Mouse (Mus musculus) R1 (cell line): ENCODE measurements at regions not wholly inside any gene's neighbourhood (a gene's known extent, or its start where the extent isn't known, plus 50 kb on each side); places are given as distances from the start of the nearest gene placed in this dataset.

Experiments
- DNase-seq: peaks from one replicate; pipeline ENCODE4 v3.0.0-alpha.2; 2018; ENCODE audit warnings: low read depth, low spot score

DNA sequence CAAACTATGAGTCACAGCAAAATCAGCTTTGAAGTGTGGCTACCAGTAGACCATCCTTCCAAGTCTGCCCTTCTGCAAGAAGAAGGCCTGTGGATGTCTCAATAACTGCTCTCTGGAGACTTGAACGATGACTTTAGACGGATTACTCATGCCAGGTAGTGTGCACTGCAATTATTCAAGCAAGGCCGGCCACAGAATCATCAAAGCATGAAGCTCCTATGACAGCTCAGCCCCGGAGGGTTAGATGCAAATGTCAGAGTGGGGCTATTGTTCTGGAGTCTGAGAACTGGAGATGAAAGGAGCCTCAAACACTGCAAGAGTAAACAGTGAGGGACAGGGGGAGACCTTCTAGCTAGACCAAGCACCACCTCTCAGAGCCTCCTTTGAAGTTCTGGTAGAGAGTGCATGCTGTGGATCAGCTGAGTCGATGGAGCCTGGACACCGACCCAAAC is 173.8 kb upstream of the Dmrta1 start:
- DNase-seq = no peak

DNA sequence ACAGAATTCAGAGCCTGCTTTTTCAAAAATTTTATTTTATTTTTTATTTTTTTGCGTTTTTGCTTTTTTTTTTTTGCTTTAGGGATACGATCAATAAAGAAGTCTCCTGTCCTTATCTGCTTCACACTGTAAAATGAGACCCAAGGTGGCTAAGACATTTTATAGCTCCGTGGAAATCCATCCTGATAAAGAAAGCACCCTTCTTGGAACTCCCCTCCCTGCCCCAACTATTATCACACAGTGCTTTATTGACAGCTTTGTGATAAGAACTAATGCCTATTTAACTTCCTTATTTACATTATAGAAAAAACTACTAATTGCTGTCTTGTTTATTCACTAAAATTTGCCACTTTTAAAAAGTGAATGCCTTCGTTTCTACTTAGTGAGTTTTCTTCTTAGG is 179.0 kb upstream of the Dmrta1 start:
- DNase-seq = no peak

DNA sequence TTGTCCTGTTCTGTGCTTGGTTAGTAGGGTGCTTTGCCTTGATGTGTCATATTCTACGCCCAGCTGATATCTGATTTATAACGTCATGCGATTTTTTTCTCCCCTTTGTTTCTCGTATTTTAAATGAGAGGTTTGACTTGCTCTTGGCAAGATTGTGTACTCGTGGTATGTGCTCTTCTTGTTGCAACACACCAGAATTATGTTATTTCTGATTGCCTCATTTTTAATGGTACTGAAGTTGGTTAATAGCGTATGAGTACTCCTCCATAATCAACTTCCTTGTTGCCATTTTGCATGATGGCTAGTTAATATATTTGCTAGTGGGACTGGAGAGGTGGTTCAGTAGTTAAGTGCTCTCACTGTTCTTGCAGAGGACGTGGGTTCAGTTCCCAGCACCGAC is 180.1 kb upstream of the Cdkn2b start:
- DNase-seq = no peak

DNA sequence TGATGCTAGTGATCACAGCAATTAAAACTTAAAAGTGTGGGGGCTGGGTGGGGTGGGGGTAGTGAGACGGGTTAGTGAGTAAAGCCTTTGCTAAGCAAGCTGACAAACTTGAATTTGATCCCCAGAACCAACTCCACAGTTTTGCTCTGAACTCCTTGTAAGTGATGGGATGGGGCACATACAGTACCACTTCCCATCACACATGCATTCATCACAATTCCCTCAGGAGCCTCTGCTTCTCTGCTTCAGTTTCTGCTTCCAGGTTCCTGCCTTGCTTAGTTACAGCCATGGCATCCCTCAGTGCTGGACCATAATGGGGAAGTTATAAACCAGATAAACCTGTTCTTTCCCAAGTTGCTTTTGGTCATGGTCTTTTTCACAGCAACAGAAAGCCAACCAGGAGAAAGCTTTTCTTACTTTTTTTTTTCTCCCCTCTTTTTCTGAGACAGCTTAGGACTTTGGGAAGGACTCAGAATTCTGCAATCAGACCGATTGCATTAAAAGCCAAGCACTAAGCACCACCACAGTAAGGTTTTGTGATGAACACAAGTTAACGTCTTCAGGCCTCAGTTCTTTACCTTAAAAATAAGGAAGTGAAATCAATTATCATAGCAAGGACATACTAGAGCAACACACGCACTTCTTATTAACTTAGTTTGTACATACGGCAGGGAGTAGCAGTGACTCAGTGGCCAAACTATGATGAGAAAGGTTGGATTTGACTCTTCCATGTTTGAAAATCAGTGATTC is 176.8 kb upstream of the Cdkn2b start:
- DNase-seq = no peak

DNA sequence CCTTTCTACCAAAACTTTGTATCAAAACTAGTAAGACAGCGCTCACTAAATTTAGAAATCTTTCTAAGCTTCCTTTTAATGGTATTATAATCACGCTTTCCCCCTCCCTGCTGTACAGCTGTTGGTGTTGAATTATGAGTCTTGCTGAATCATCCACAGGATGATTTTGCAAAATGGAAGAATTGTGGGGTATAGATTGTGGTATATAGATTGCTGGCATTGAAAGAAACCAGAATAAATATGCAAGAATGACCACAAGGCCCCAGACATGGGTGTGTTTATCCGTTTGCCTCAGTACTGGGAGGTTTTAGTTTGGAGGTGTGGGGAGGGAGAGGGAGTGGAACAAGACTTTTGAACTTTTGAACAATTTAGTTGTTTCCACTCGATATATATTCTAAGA is 176.1 kb upstream of the Cdkn2b start:
- DNase-seq = no peak

DNA sequence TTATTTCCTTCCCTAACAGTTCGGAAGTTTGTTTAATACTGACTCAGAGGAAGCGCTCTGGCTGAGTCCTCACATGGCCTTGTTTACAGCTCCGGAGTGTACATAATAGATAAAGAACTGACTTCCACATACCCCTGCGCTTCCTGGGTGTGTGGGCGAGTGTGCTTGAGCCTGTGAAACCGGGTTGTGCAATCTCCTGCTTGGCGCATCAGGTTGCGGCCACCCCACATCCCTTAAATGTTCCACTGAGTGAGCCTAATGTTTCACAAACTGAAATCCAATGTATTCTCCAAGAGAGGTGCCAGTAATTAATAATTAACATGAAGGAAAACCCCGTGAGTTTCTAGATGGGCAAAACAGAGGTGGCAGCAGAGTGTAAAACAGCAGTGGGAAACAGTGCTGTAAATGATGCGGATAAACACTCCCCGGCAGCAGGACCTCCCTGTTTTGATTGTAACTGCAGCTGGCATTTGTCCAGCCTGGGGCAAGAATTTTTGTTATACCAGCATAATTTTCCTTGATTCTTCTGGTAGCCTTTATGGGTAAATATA is 175.2 kb upstream of the Cdkn2b start:
- no peak for DNase-seq

DNA sequence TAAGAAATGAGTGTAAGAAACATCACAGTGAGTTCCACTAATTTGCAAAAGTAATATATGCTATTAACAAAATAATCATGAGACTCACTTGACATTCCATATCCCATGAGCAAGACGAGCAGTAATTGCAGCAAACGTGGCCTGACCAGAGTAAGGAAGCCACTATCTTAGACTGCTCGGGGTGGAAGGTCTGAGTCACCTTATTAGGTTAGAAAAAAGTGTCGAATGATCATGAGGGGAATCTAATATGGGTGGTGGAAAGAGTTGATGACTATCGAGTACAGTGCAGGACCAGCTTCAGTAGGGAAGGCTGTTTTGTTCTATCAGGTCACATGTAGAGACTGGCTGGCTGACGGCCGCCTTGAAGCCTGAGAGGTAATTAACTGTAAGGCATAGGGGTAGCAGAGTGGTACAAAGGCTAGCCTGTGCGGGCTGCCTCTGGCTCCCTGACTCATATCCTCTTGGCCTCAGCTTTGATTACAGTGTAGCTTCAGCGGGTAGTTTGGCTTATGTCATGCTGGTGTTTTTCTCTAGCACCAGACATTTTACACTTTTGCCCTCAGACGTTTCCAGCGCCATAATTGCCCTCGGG is 167.9 kb upstream of the Cdkn2b start:
- no peak for DNase-seq

DNA sequence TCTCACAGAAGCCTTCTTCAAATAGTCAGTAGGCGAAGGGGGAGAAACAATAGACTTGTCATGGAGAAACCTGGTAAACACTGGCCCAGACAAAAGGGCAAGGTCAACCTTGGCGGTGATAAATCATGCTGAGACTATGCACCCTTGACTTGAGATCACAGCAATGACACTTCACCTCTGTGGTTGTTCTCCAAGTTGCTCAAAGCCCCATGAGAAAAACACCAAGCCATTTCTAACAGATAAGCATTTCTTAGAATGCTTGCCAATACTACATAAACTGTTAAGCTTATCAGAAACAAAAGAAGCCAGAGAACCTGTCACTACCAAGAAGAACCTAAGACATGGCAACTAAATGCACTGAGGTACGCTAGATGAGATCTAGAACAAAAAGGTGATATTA is 165.0 kb upstream of the Cdkn2b start:
- DNase-seq = peak; percentile 9

DNA sequence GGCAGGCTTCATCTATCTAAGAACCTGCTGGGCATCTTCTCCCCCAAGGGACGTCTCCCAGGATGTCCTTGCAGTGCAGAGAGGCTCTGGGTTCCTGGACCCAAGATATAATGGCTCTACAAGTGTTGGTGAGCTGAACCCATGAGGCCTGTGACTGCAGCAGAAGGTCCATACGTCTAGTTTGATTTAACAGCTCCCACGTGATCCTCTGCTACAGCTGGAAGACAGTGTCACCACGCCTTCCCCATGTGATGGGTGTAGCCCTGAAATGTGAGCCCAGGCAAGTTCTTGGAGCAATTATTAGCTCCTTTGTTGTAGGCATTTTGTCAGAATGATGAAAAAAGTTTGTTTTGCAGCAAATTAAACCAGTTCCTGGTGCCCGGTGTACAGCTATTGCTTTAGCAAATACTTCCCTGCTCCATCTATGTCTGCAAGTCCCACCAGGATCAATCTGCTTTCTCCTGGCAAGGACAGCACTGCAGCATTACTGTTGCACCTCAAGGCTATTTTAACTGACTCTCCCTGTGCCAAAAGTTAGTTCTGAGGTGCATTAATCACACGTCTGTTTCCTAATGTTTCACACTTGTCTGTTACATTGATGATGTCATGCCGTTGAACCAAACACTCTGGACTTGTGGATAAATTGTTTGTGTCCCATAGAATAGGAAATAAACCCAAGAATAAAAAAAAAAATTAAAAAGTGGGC is 164.2 kb upstream of the Cdkn2b start:
- no peak for DNase-seq

DNA sequence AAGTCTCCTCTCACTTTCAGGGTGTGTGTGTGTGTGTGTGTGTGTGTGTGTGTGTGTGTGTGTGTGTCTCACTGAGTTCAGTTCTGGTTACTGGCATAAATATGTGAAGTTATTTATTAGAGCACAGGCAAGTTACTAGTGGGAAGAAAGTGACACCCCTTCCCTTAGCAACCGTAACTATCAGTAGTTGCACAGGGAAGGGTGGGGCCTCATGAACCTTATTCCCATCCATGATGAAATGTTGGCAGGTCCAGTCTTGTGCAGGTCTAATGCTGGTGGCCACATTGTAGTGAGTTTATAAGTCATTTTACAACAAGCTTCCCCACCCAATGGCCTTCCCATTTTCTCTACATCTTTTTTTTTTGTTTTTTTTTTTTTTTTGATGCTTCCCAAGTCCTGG is 160.6 kb upstream of the Cdkn2b start:
- DNase-seq = no peak

DNA sequence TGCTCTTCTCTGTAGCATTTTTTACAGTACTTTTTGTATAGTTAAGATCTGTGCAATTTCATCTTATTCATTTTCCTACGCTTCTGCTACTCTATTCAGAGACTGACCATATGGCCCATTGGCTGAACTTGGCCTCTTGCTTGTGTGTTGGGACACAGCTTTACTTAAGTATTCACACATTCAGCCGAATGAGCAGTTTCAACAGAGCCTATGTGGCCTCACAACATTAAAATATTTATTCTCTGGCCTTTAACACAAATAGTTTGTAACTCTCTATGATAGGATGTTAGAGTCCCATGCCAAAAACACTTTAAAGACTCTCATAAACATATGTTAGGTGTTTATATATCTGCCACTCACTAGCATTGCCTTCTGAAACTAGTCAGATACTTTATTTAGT is 159.9 kb upstream of the Cdkn2b start:
- DNase-seq = no peak

DNA sequence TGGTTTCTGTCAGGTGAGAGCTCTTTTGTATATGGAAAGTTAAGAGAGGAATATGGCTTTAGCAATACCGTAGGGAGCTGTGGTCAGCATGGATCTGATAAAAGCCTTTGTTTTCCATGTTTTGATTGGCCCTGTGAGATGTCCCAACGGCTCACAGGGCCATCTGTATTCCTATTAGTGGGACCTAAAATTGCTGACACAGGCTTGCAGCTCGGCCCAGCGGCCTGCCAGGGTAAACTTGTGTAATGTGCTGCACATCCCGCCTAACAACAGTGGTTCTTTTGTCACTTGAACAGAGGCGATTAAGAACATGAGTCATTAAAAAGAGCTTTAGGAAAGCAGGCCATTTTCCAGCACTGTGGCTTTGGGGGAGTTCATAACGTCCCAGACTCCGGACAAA is 159.0 kb upstream of the Cdkn2b start:
- no peak for DNase-seq

DNA sequence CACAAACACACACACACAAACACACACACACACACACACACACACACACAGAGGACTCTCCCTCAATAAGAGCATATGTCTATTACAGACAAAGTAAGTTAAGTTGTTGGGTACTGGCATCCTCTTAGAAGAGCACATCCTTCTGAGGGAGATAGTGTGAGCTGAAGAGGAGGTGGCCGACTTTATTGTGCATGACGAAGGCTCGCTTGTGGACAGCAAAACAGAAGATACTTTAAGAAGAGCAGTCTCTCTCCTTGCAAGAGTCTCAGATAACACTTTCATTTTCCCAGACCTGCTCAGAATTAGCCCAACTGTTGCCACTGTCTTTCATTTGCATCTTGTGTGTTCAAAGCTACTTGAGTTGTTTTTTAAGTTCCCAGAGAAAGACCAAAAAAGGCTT is 158.6 kb upstream of the Cdkn2b start:
- DNase-seq = no peak

DNA sequence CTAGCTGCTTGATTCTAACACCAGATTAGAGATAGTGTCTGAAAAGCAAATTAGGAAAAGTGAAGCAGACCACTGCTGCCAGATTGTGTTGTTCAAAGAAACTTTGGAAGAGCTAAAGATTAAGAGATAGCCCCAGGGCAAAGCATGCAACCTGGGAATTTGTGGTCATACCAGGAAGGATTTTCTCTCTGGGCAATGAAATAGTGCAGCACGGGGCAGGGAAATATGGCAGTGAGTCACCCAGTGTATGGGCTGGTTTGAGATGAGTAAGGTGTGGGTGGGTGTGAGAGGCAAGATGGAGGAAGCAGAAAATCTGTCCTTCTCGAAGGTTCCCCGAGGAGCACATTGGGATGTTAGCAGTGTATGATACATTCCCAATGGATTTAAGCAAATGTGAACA is 155.9 kb upstream of the Cdkn2b start:
- no peak for DNase-seq

DNA sequence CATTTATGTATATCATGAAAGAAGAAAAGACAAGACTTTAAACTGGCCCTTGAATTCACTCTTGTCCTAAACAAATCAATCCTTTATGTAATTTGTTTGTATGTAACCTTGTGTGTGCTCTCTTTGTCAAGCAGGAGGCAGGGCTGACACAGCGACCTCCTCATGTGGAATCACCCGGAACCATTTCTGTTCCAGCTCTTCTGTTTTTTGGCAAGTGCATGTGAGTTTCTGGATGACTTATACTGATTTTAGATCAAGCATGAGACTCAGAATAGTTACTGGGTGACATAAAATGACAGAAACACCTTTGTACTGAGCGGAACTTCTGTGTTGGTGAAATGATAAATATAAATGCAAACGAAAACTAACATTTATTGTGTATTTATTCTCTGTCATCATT is 152.3 kb upstream of the Cdkn2b start:
- no peak for DNase-seq

DNA sequence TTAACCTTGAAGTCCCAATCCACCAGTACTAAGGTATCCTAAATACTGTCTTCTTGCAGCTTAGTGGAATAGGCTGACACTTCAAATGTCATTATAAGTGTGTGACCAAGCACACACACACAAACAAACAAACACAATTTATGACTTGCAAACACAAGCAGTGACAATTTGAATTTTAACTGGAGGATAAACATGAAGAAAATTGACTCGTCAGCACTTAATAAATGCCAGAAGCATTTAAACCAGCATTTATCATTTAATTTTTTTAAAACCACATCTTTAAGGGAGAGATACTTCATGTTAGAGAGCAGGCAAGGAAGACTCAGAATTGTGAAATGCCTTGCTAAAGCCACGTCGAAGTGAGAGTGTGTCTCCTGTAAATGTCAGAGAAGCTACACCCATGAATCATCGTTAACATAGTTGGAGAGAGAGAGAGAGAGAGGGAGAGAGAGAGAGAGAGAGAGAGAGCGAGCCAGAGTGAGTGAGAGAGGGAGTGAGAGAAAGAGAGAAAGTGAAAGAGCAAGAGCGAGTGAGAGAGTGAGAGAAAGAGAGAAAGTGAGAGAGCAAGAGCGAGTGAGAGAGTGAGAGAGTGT is 149.4 kb upstream of the Cdkn2b start:
- DNase-seq = no peak

DNA sequence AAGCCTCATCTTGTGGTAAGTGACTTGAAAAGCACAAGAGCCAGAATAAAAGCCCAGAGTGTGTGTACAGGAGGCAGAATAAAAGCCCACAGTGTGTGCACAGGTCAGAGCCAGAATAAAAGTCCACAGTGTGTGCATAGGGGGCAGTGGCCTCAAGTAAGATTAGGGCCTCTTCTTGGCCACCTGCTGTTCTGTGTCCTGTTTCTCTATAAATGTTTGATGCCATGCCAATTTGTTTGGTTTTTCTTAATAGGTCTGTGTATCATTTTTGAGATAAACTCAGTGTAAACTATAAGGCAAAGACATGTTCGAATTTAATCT is 148.5 kb upstream of the Cdkn2b start:
- no peak for DNase-seq

DNA sequence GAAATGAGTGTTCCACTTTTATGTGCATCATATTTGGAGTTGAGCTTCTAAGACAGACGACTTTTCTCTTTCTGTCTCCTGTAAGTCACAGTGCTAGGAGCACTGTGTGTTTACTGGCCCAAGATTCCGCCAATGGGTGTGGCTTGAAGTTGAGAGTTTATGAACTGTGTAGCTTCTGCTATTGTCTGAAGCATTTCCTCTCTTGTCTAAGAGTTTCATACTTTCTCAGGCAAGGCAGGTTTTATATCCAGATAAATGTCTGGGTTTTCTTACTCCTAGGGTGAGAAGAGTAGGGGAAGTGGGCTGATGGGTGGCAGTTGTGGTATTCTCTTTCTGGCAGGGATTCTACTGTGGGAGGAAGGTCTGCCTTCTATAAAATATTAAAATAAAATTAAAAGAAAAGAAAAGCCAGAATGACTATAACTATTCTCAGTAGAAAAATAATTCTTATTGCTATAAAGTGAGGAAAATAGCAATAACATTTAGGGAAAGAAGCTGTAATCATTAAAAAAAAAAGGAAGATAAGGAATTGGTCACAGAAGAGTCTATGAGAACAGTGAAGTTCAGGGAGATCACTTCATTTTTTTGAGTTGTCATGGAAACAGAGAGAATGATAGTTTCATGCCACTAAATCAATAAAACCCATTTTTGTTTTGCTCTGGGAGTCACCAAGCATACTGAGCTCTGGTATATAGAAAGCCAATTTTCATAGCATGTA is 147.9 kb upstream of the Cdkn2b start:
- no peak for DNase-seq

DNA sequence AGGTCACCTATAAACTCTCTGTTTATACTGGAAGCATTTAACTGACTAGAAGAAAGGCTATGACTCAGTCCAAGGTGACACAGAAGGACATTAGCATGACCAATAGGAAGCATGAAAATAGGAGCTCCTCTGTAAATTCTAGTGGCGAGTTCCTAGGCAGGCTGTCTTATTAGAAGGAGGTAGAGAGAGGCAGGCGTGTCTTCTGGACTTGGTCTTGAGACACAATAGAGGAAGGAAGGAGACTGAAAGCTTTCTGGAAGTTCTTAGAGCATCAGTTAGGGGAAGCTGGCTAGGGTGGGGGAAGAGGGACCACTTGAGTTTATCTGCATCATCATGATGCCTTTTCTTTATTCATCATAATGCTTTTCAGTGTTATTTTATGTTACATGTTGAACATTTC is 147.0 kb upstream of the Cdkn2b start:
- no peak for DNase-seq

DNA sequence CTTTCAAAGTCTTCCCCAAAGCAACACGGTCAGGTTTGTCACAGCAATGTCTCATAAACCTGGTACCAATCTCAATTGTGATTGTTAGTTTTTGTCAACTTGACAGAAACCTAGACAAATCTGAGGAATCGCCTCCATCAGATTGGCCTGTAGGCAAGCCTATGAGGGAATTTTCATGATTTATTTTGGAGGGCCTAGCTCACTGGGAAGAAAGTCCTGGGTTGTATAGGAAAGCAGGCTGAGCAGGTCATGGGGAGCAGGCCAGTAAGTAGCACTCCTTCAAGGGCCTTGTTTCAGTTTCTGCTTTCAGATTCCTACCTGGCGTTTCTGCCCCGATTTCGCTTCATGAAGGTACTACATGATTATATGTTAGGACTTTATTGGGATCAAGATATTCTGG is 144.1 kb upstream of the Cdkn2b start:
- no peak for DNase-seq

DNA sequence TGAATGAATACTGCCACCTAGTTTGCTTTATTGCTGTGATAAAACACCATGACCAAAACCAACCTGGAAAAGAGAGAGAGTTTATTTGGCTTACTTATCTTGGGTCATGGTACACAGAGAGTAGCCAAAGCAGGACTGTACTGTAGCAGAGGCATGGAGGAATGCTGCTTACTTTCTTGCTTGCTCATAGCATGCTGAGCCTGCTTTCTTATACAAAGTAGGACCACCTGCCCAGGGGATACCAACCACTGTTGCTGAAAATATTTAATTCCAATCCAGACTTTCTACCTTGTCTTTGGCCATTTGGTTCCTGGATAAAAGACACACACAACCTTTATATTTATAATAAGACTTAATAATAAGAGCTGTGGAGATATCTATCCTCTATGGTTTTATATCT is 142.2 kb upstream of the Cdkn2b start:
- no peak for DNase-seq

DNA sequence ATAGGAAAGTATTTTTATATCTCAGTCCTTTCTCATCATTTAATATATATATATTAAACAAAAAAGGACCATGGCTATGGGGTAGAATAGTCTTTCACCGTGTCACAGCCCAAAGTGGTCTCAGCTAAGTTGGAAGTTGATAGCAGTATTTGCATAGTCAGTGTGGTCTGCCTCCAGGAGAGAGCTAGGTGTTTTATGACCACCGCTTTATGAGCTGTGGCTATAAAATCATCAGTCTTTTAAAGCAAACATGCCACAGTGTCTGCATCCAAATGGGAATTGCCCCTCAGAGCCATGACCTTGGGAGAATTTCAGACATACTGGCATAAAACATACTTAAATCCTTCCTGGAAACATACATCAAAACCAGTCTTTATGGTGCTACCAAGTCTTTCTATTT is 140.9 kb upstream of the Cdkn2b start:
- no peak for DNase-seq
